Mouse (Mus musculus) spleen, postnatal 4 days (tissue): ENCODE data around the gene Ppp1r15a.
"Not testable (repeated sequence)": the region's sequence is repeated elsewhere in the genome, so short reads cannot be mapped to it uniquely, and the experiment has no call there.

ENCODE experiments used
- DNase-seq, 2 experiments: peaks; one replicate each; pipeline ENCODE4 v3.0.0; 2022; ENCODE audit warnings: low spot score in 2 of 2

The Ppp1r15a gene

GRCm38 (mm10) chr7:45484985-45485384 lies 41.1 kb downstream of the Ppp1r15a start:
- DNase-seq, result not testable (repeated sequence)

DNA sequence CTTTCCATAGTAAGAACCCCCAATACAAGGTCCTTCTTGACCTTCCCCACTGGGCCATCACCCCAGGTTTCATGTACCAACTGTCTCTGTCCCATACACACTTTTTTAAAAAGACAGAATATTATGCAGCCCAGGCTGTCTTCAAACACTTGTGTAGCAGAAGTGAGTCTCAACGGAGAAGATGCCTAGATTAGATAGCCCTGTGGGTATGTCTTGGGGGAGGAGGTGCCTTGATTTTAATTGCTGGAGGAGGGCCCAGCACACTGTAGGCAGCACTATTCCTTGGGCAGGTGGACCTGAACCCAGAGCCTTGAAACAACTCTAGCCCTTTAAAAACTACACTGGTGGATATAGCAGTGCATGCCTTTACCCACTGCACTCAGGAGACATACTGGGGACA lies 43.9 kb downstream of the Ppp1r15a start:
- DNase-seq, result no peak

- DNase-seq, result peak; percentile 71 to 78
Observed at GRCm38 (mm10) chr7:45481374-45481927, 44.6 kb downstream of the Ppp1r15a start, which contains the start of gene Tulp2. TSS of gene Tulp2 (plus strand) at chr7:45481877.

GRCm38 (mm10) chr7:45480310-45480709 lies 45.8 kb downstream of the Ppp1r15a start:
- not testable (repeated sequence) for DNase-seq

DNA sequence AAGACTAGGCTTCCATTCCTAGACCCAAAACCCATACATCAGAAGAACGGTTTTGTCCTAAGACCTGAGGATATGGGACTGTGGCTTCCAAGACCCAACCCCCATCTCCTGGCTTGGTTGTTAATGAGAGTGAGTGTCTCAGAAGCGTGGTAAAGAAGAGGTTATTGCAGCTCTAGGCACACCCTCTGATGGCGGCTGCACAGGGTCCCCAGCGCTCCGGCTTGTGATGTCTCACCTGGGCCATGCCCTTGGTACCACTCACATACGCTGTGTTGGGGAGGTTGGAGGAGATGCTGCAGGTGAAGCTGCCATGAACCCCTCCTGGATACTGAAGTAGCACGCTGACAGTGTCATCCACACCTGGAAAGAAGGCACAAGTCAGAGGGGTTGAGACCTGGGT lies 47.3 kb downstream of the Ppp1r15a start:
- DNase-seq, result no peak

DNA sequence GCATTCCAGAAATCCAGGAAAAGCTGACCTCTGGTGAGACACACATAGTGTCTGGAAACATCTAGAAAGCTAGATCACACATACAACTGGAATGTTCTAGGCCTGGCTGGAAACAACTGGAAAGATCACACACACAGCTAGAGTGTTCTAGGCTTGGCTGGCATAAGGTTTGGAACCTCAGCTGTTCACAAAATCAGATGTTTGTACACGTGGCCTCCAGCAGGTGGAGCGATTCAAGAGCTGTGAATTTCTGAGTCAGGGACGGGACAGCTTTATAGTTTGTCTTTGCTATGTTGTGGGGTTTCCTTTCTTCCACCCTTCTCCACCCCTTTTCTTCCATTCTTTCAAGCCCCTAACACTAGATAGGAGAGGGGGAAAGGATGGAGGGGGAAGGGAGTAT lies 49.1 kb downstream of the Ppp1r15a start:
- DNase-seq, result peak; percentile 64 to 79

- DNase-seq, result no peak
Observed at GRCm38 (mm10) chr7:45476453-45476852, 49.6 kb downstream of the Ppp1r15a start.

DNA sequence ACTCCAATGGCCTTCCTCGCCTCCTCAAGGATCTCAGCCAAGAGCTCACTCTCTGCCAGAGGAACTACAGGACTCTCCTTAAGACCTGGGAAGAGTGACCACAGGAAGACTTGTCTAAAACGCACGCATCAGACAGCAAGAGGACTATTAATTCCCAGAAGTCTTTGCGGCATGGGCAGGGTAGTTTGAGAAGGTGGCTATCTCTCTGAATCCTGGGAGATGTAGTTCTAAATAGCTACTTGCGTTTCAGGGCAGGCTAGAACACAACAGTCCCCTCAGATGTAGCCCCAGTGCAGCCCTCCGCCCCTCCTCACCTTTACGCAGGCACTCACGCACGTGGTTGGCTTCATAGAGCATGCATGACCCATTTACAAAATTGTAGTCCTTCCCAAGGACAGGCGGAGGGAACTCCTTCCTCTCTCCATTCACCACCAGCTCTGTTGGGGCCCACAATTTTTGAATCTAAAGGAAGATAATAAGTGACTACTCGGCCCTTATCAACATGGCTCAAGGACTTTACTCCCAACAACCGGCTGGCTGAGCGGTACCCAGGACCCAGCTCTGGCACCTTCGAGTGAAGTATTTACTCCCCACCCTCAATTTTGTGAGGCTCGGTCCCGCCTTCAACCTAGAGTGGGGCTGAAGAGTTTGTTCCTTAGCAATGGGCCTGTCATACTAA lies 50.6 kb downstream of the Ppp1r15a start:
- no peak for DNase-seq
